Mouse (Mus musculus) embryonic fibroblast, embryonic 13.5 days (primary cell): ENCODE measurements around the gene Vpreb2. TPM values are rescaled to one million over a fixed set of nuclear protein-coding genes. Genes with fewer than 3 reads are reported as not detected.

Source experiments
- H3K27ac ChIP-seq: 2 replicates; pipeline ENCODE4 v1.5.1; 2012; ENCODE audit warnings: low read length, control low read depth, inconsistent platforms; ENCODE audit not compliant: insufficient read depth
- H3K4me1 ChIP-seq: 2 replicates; pipeline ENCODE4 v1.6.1; 2011; ENCODE audit warnings: low read length; ENCODE audit not compliant: control insufficient read depth, insufficient read depth
- H3K4me3 ChIP-seq: 2 replicates; pipeline ENCODE4 v1.5.1; 2011; ENCODE audit warnings: mild to moderate bottlenecking, control low read depth, low read length; ENCODE audit not compliant: insufficient read depth
- CTCF ChIP-seq: IDR thresholded peaks from 2 replicates; pipeline ENCODE4 v1.5.1; 2011; ENCODE audit warnings: mild to moderate bottlenecking, control low read depth, low read length, moderate library complexity, borderline replicate concordance; ENCODE audit not compliant: insufficient read depth
- POLR2A ChIP-seq: IDR thresholded peaks from 2 replicates; pipeline ENCODE4 v1.6.1; 2011; ENCODE audit warnings: low read depth, mild to moderate bottlenecking, control low read depth, low read length, moderate library complexity
- polyA plus RNA-seq: library from polyadenylated mRNA; stranded (reverse); fragments of >200 nt; gene quantifications from 2 replicates; pipeline ENCODE4 v1.2.4, GENCODE M21; 2011; ENCODE audit warnings: low read depth; ENCODE audit not compliant: missing spikeins, insufficient read length

Gene Vpreb2
- not detected in 2 replicates for polyA plus RNA-seq

- Histone ChIP-seq H3K27ac (no peak within 1 kb of the TSS), H3K4me3 (no peak within 1 kb of the TSS), H3K4me1 (no peaks in the 10 kb centered on the region)
- TF ChIP-seq CTCF = no peak
- no peak for TF ChIP-seq POLR2A
Measured at GRCm38 (mm10) chr16:17980128-17980527, at the start of gene Vpreb2. Gene Vpreb2, plus strand, starts transcription at chr16:17980428.

- Histone ChIP-seq H3K4me3 (no peak overlapping the region), H3K27ac (no peak overlapping the region), H3K4me1 (no peaks in the 10 kb centered on the region)
- TF ChIP-seq CTCF (no peak), POLR2A (no peak)
Measured at GRCm38 (mm10) chr16:17931906-17932460, 48.2 kb upstream of the Vpreb2 start.

- Histone ChIP-seq H3K4me1 (no peaks in the 10 kb centered on the region), H3K27ac (no peak overlapping the region), H3K4me3 (no peak overlapping the region)
- TF ChIP-seq CTCF (no peak), POLR2A (no peak)
Measured at GRCm38 (mm10) chr16:17933594-17934444, 46.4 kb upstream of the Vpreb2 start.

- Histone ChIP-seq H3K27ac (no peak overlapping the region), H3K4me1 (no peaks in the 10 kb centered on the region), H3K4me3 (no peak overlapping the region)
- TF ChIP-seq POLR2A = no peak
Measured at GRCm38 (mm10) chr16:17934445-17934910, 45.8 kb upstream of the Vpreb2 start.

- H3K27ac ChIP-seq = no peak overlapping the region
- H3K4me1 ChIP-seq = no peaks in the 10 kb centered on the region
- TF ChIP-seq CTCF = no peak
- no peak for TF ChIP-seq POLR2A
Measured at GRCm38 (mm10) chr16:17936776-17937175, 43.5 kb upstream of the Vpreb2 start.

GRCm38 (mm10) chr16:17938187-17938586 is 42.0 kb upstream of the Vpreb2 start:
- H3K4me1 ChIP-seq = no peaks in the 10 kb centered on the region
- no peak for TF ChIP-seq CTCF
- TF ChIP-seq POLR2A = no peak
- no peak overlapping the region for H3K4me3 ChIP-seq
- H3K27ac ChIP-seq = no peak overlapping the region

More at GRCm38 (mm10) chr16:17936776-17937175, 43.5 kb upstream of the Vpreb2 start:
- no peak overlapping the region for H3K4me3 ChIP-seq

- Histone ChIP-seq H3K4me3 (no peak overlapping the region), H3K4me1 (no peaks in the 10 kb centered on the region), H3K27ac (no peak overlapping the region)
- TF ChIP-seq CTCF (peak; percentile 71), POLR2A (no peak)
Measured at GRCm38 (mm10) chr16:17938821-17939220, 41.4 kb upstream of the Vpreb2 start.

GRCm38 (mm10) chr16:17939255-17939751 is 40.9 kb upstream of the Vpreb2 start:
- Histone ChIP-seq H3K27ac (no peak overlapping the region), H3K4me3 (no peak overlapping the region), H3K4me1 (no peaks in the 10 kb centered on the region)
- no peak for TF ChIP-seq CTCF
- TF ChIP-seq POLR2A = no peak

- Histone ChIP-seq H3K4me1 (no peaks in the 10 kb centered on the region), H3K27ac (no peak overlapping the region), H3K4me3 (no peak overlapping the region)
- TF ChIP-seq POLR2A (no peak), CTCF (no peak)
Measured at GRCm38 (mm10) chr16:17943466-17943865, 36.8 kb upstream of the Vpreb2 start.

GRCm38 (mm10) chr16:17945081-17945831 is 35.0 kb upstream of the Vpreb2 start:
- Histone ChIP-seq H3K4me3 (no peak overlapping the region), H3K27ac (no peak overlapping the region), H3K4me1 (no peaks in the 10 kb centered on the region; the same call in 1 of the 2 replicates)
- TF ChIP-seq CTCF = no peak
- TF ChIP-seq POLR2A = no peak
